Mouse (Mus musculus) CH12F3 (cell line): ENCODE measurements at regions not wholly inside any gene's neighbourhood (a gene's known extent, or its start where the extent isn't known, plus 50 kb on each side); places are given as distances from the start of the nearest gene placed in this dataset.

ENCODE experiments used
- in situ Hi-C: fragments of 300-500 bp; cut with MboI; formaldehyde crosslinking; loops from 2 replicates; pipeline ENCODE4 v1.14.3; 2020; ENCODE audit warnings: low sequenced_read_pairs

GRCm38 (mm10) chr11:32136066-32136465, 64.0 kb downstream of the Il9r start:
- in situ Hi-C loops, result loop anchor here (10.0 kb wide), 1 partner anchor 141 kb away; no protein-coding TSS in a partner anchor

- in situ Hi-C loops, result loop anchor here (10.0 kb wide), 1 partner anchor 139 kb away; no protein-coding TSS in a partner anchor
Observed at GRCm38 (mm10) chr11:32133996-32134395, 66.1 kb downstream of the Il9r start.

- in situ Hi-C loops, result loop anchor here (10.0 kb wide), 1 partner anchor 137 kb away; no protein-coding TSS in a partner anchor
Observed at GRCm38 (mm10) chr11:32132008-32132615, 68.0 kb downstream of the Il9r start.

- in situ Hi-C loops, result no loop called here
Observed at GRCm38 (mm10) chr11:32128551-32128950, 71.5 kb downstream of the Il9r start.

GRCm38 (mm10) chr11:32128018-32128417, 72.1 kb downstream of the Il9r start:
- in situ Hi-C loops, result no loop called here

GRCm38 (mm10) chr11:32127401-32127817, 72.7 kb downstream of the Il9r start:
- in situ Hi-C loops, result no loop called here

- in situ Hi-C loops, result no loop called here
Observed at GRCm38 (mm10) chr11:32126786-32127185, 73.3 kb downstream of the Il9r start.

- in situ Hi-C loops, result no loop called here
Observed at GRCm38 (mm10) chr11:32126311-32126698, 73.8 kb downstream of the Il9r start.

- in situ Hi-C loops, result no loop called here
Observed at GRCm38 (mm10) chr11:32125586-32126310, 74.3 kb downstream of the Il9r start.

- in situ Hi-C loops, result no loop called here
Observed at GRCm38 (mm10) chr11:32120596-32120995, 79.5 kb downstream of the Il9r start.

- in situ Hi-C loops, result no loop called here
Observed at GRCm38 (mm10) chr11:32118844-32119629, 81.0 kb downstream of the Il9r start.

- in situ Hi-C loops, result no loop called here
Observed at GRCm38 (mm10) chr11:32117930-32118329, 82.1 kb downstream of the Il9r start.

GRCm38 (mm10) chr11:32113118-32113826, 86.8 kb downstream of the Il9r start:
- in situ Hi-C loops, result no loop called here

- in situ Hi-C loops, result no loop called here
Observed at GRCm38 (mm10) chr11:32112521-32112920, 87.6 kb downstream of the Il9r start.

GRCm38 (mm10) chr11:32111841-32112240, 88.2 kb downstream of the Il9r start:
- in situ Hi-C loops, result no loop called here

GRCm38 (mm10) chr11:32109911-32110310, 90.2 kb downstream of the Il9r start:
- in situ Hi-C loops, result no loop called here
